Mouse (Mus musculus) MEL (cell line): ENCODE measurements around the gene Cldn10. TPM values are rescaled to one million over a fixed set of nuclear protein-coding genes. Genes with fewer than 3 reads are reported as not detected.
"Not testable (repeated sequence)": the region's sequence is repeated elsewhere in the genome, so short reads cannot be mapped to it uniquely, and the experiment has no call there.

Source experiments
- DNase-seq: peaks from one replicate; pipeline ENCODE4 v3.0.0; 2011; ENCODE audit warnings: low read depth, low spot score
- H3K27ac ChIP-seq: 2 replicates; pipeline ENCODE4 v1.5.1; 2012; ENCODE audit warnings: low read depth, mild to moderate bottlenecking, control low read depth, low read length, moderate library complexity; ENCODE audit not compliant: control insufficient read depth
- H3K27me3 ChIP-seq, 2 experiments: fragments of 150-350 bp in 1 of 2; sonication (generic) in 1 of 2; 2 replicates each; pipeline ENCODE4 v1.6.1; 2012; ENCODE audit warnings: low read length in 2 of 2, mild to moderate bottlenecking in 2 of 2, improper control_type of control experiment in 1 of 2, moderate library complexity in 1 of 2; ENCODE audit not compliant: insufficient read depth in 2 of 2, control insufficient read depth in 1 of 2
- H3K36me3 ChIP-seq, 2 experiments: 2 replicates each; pipeline ENCODE4 v1.6.1; 2012 to 2014; ENCODE audit warnings: low read length in 2 of 2, improper control_type of control experiment in 1 of 2, inconsistent platforms in 1 of 2, mild to moderate bottlenecking in 1 of 2; ENCODE audit not compliant: insufficient read depth in 2 of 2, control insufficient read depth in 1 of 2
- H3K4me1 ChIP-seq, 2 experiments: fragments of 150-350 bp in 1 of 2; sonication (generic) in 1 of 2; 2 replicates each; pipeline ENCODE4 v1.6.1; 2012; ENCODE audit warnings: low read length in 2 of 2, improper control_type of control experiment in 1 of 2, mild to moderate bottlenecking in 1 of 2; ENCODE audit not compliant: insufficient read depth in 2 of 2, control insufficient read depth in 1 of 2
- H3K4me3 ChIP-seq, 2 experiments: fragments of 150-350 bp in 1 of 2; sonication (generic) in 1 of 2; 2 replicates each; pipeline ENCODE4 v1.5.1; 2012; ENCODE audit warnings: low read depth in 2 of 2, low read length in 2 of 2, mild to moderate bottlenecking in 2 of 2, moderate library complexity in 2 of 2, control low read depth in 1 of 2, improper control_type of control experiment in 1 of 2; ENCODE audit not compliant: control insufficient read depth in 1 of 2, insufficient read depth in 1 of 2
- H3K79me2 ChIP-seq: 2 replicates; pipeline ENCODE4 v1.6.1; 2012; ENCODE audit warnings: mild to moderate bottlenecking, low read length, moderate library complexity; ENCODE audit not compliant: control insufficient read depth, poor library complexity, insufficient read depth
- H3K9ac ChIP-seq: 2 replicates; pipeline ENCODE4 v1.6.1; 2012; ENCODE audit warnings: low read depth, mild to moderate bottlenecking, control low read depth, low read length, moderate library complexity; ENCODE audit not compliant: control insufficient read depth, poor library complexity, severe bottlenecking
- H3K9me3 ChIP-seq: fragments of 150-350 bp; sonication (generic); replicated peaks from 2 replicates; pipeline ENCODE4 v1.6.1; 2012; ENCODE audit warnings: mild to moderate bottlenecking, low read length, improper control_type of control experiment, moderate library complexity; ENCODE audit not compliant: insufficient read depth
- BHLHE40 ChIP-seq: IDR thresholded peaks from 2 replicates; pipeline ENCODE4 v1.6.1; 2012; ENCODE audit warnings: low read depth, mild to moderate bottlenecking, inconsistent platforms, low read length, improper control_type of control experiment, borderline replicate concordance
- CHD1 ChIP-seq: IDR thresholded peaks from 2 replicates; pipeline ENCODE4 v1.6.1; 2012; ENCODE audit warnings: low read depth, mild to moderate bottlenecking, inconsistent platforms, low read length, improper control_type of control experiment
- CTCF ChIP-seq, 3 experiments: IDR thresholded peaks in 2 of 3; conservative IDR thresholded peaks in 1 of 3; 2 replicates each; pipeline ENCODE4 v1.5.1; 2011 to 2012; ENCODE audit warnings: low read length in 3 of 3, low read depth in 2 of 3, mild to moderate bottlenecking in 2 of 3, improper control_type of control experiment in 1 of 3, inconsistent platforms in 1 of 3, mixed read lengths in 1 of 3, moderate library complexity in 1 of 3; ENCODE audit not compliant: control insufficient read depth in 1 of 3, insufficient read depth in 1 of 3, poor library complexity in 1 of 3, severe bottlenecking in 1 of 3
- EP300 ChIP-seq, 2 experiments: IDR thresholded peaks; 2 replicates each; pipeline ENCODE4 v1.6.1; 2011; ENCODE audit warnings: improper control_type of control experiment in 2 of 2, low read length in 2 of 2, low read depth in 1 of 2, mild to moderate bottlenecking in 1 of 2
- ETS1 ChIP-seq: IDR thresholded peaks from 2 replicates; pipeline ENCODE4 v1.6.1; 2012; ENCODE audit warnings: low read depth, mild to moderate bottlenecking, inconsistent platforms, low read length, improper control_type of control experiment, moderate library complexity
- GABPA ChIP-seq: IDR thresholded peaks from 2 replicates; pipeline ENCODE4 v1.6.1; 2012; ENCODE audit warnings: low read depth, mild to moderate bottlenecking, inconsistent platforms, low read length, improper control_type of control experiment, moderate library complexity
- KAT2A ChIP-seq: conservative IDR thresholded peaks from 2 replicates; pipeline ENCODE4 v1.6.1; 2012; ENCODE audit warnings: low read depth, low read length, improper control_type of control experiment, inconsistent platforms
- MAFK ChIP-seq: IDR thresholded peaks from 2 replicates; pipeline ENCODE4 v1.6.1; 2011; ENCODE audit warnings: low read depth, mild to moderate bottlenecking, low read length, improper control_type of control experiment, borderline replicate concordance
- MAX ChIP-seq: IDR thresholded peaks from 2 replicates; pipeline ENCODE4 v1.6.1; 2011; ENCODE audit warnings: low read length, improper control_type of control experiment
- MEF2A ChIP-seq: IDR thresholded peaks from 2 replicates; pipeline ENCODE4 v1.6.1; 2014; ENCODE audit warnings: low read depth, mild to moderate bottlenecking, inconsistent platforms, low read length, improper control_type of control experiment; ENCODE audit not compliant: poor library complexity, insufficient replicate concordance, severe bottlenecking; ENCODE audit errors: extremely low read depth
- POLR2AphosphoS5 ChIP-seq: IDR thresholded peaks from 2 replicates; pipeline ENCODE4 v1.6.1; 2012; ENCODE audit warnings: low read depth, borderline replicate concordance, mild to moderate bottlenecking, inconsistent platforms, low read length, moderate library complexity, mixed read lengths
- SIN3A ChIP-seq: IDR thresholded peaks from 2 replicates; pipeline ENCODE4 v1.6.1; 2012; ENCODE audit warnings: low read length, improper control_type of control experiment, inconsistent platforms
- SMC3 ChIP-seq: IDR thresholded peaks from 2 replicates; pipeline ENCODE4 v1.6.1; 2011; ENCODE audit warnings: low read depth, low read length, improper control_type of control experiment
- UBTF ChIP-seq: IDR thresholded peaks from 2 replicates; pipeline ENCODE4 v1.6.1; 2012; ENCODE audit warnings: low read depth, mild to moderate bottlenecking, inconsistent platforms, low read length, improper control_type of control experiment, moderate library complexity, borderline replicate concordance; ENCODE audit not compliant: insufficient read depth
- ZMIZ1 ChIP-seq: IDR thresholded peaks from 2 replicates; pipeline ENCODE4 v1.6.1; 2012; ENCODE audit warnings: low read depth, mild to moderate bottlenecking, inconsistent platforms, low read length, improper control_type of control experiment, moderate library complexity
- polyA plus RNA-seq, 2 experiments: library from polyadenylated mRNA; stranded (reverse) in 1 of 2; unstranded in 1 of 2; fragments of >175 nt in 1 of 2; fragments of >200 nt in 1 of 2; gene quantifications; 2 replicates each; pipeline versions ENCODE4 v1.2.1 to v1.2.4; 2012; ENCODE audit warnings: low replicate concordance in 2 of 2, low read depth in 1 of 2; ENCODE audit not compliant: insufficient read length in 2 of 2, insufficient read depth in 1 of 2, missing spikeins in 1 of 2
- total RNA-seq: library from RNA; depleted of rRNA; stranded (reverse); fragments of 300-350 nt; gene quantifications from 2 replicates; pipeline ENCODE4 v1.2.3, GENCODE M21; 2012

Gene Cldn10
- total and polyA plus RNA-seq, 3 experiments, result 0.17 TPM; not detected in 2

GRCm38 (mm10) chr14:118751193-118751753 is 36.4 kb upstream of the Cldn10 start:
- Histone ChIP-seq H3K36me3 (peaks cover 0 to 4% of the 10 kb centered on the region in 2 experiments; a peak in 2 of 4 replicates), H3K27me3 (no peaks in the 10 kb centered on the region), H3K79me2 (no peaks in the 10 kb centered on the region), H3K9me3 (no peaks in the 10 kb centered on the region), H3K9ac (0 out of 2 replicates have a peak overlapping the region, but pooled peaks have one; percentile 22), H3K27ac (no peak overlapping the region), H3K4me1 (peaks cover 0 to 12% of the 10 kb centered on the region in 2 experiments; a peak in 2 of 4 replicates), H3K4me3 (no peak overlapping the region)
- TF ChIP-seq EP300 (IDR thresholded peaks at IDR 0.05; ENCODE audit: low read depth in 1 of 2, low read length in 2 of 2), result 0 out of 4 replicates have a peak, but pooled peaks of 1 of the 2 experiments have one; percentile 1
- TF ChIP-seq CTCF (IDR thresholded peaks at IDR 0.05 in 2 of 3, conservative IDR thresholded peaks at IDR 0.05 in 1 of 3; ENCODE audit: control insufficient read depth in 1 of 3, insufficient read depth in 1 of 3, low read depth in 2 of 3, low read length in 3 of 3, poor library complexity in 1 of 3, severe bottlenecking in 1 of 3), result no peak
- no peak for DNase-seq

DNA sequence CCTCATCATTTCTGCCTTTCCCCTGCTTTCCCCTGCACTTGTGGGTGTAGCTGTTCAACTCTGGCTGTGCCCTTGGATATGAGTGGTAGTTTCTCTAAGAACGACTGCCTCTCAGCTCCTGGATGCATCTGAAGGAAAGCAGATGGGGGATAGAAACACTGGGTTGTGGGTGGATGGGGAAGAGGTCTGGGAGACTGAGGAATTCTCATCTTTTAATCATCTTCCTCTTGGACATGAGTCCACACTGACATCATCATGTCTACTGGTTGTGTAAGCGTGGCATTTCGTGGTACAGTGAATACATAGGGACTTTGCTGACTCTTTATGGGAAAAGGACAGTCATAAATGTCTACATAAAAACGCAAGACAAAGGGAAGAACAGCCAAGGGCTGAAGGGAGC is 31.7 kb upstream of the Cldn10 start:
- Histone ChIP-seq H3K36me3 (peaks cover 0 to 3% of the 10 kb centered on the region in 2 experiments; a peak in 2 of 4 replicates), H3K27ac (no peak overlapping the region)
- TF ChIP-seq SMC3 (no peak), POLR2AphosphoS5 (no peak), MEF2A (no peak), CHD1 (no peak), MAX (no peak), GABPA (no peak), BHLHE40 (no peak), UBTF (no peak)
- TF ChIP-seq, all 39 proteins: peak for 0
- H3K9me3 ChIP-seq, result no peaks in the 10 kb centered on the region
- no peak for DNase-seq
- no peak overlapping the region for H3K4me3 ChIP-seq
- no peaks in the 10 kb centered on the region for H3K27me3 ChIP-seq
- peaks cover 0 to 6% of the 10 kb centered on the region in 2 experiments; a peak in 2 of 4 replicates for H3K4me1 ChIP-seq
- no peaks in the 10 kb centered on the region for H3K79me2 ChIP-seq
- H3K9ac ChIP-seq, result no peak overlapping the region

DNA sequence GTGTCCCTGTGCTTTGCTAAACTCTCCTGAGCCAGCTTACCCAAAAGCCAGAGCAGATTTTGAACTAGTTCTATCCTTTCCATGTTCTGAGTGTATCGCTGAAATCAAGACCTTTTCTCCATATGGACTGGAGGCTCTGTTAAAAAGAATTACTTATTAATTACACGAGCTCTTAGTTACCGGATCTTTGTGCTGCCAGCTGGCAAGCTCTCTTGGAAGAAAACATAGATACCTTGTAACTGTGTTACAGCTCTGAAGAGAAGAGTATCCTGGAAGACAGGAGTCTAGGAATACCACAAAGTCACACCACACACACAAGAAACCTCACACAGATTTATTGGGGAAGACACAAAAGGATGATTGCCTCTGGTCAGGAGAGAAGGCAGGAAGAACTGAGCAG is 31.1 kb upstream of the Cldn10 start:
- Histone ChIP-seq H3K36me3 (no peaks in the 10 kb centered on the region), H3K9ac (no peak overlapping the region), H3K4me1 (peaks cover 0 to under 1% of the 10 kb centered on the region in 2 experiments; a peak in 1 of 4 replicates), H3K27me3 (no peaks in the 10 kb centered on the region), H3K9me3 (no peaks in the 10 kb centered on the region), H3K4me3 (no peak overlapping the region), H3K79me2 (no peaks in the 10 kb centered on the region), H3K27ac (no peak overlapping the region)
- no peak for DNase-seq
- TF ChIP-seq UBTF (no peak), SIN3A (no peak), ZMIZ1 (no peak), ETS1 (no peak), MAFK (no peak), KAT2A (no peak), BHLHE40 (no peak), SMC3 (no peak), GABPA (no peak)

DNA sequence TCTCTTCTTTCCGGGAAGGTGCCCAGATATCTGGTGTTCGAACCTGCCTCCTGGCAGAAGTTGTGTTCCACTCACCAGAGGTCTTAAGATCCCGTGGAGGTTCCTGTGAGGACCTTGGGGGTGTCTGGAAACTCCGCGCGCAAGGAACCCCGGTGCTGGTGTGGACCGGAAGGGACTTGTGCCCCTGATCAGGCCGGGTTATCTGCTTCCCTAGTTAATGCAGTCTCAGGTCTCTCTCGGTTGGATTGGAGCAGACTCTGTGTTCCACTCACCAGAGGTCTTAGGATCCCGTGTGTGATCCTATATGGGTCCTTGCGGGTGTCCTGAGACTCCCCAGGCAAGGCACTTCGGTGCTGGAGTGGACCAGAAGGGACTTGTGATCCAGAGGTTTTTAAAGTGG is 24.3 kb upstream of the Cldn10 start:
- H3K36me3 ChIP-seq, H3K9me3 ChIP-seq, H3K79me2 ChIP-seq, H3K9ac ChIP-seq, H3K27me3 ChIP-seq, H3K27ac ChIP-seq, DNase-seq, H3K4me1 ChIP-seq, H3K4me3 ChIP-seq: not testable (repeated sequence)
